In the genomic region with DNA sequence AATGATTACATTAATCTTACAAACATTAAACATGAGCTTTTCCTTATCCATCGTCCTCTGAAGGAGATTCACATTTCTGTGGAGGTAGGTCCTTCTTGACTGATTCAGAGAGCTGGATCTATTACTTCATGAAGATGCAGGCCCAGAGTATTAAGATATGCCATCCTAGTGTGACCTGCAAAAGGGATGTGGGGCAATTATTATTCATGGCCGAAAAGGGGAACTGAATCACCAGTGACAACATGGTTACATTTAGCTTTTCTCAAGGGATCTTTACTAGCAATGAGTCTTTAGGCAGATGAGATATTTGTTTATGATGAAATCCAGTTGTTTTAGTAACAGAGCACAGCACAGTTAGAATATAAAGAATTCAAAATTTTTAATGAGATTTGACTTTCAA, we compare ENCODE assay signal across 16 mouse cellular contexts.
"Had no signal": no experiment of that assay in that cellular context is flagged by ENCODE, and none has a peak within 500 bp of the region (broad histone marks: within the 10 kb centered on the region; RNA-seq: fewer than 3 reads in every experiment).

No protein-coding gene starts in this region.

- H3K27me3 ChIP-seq: neural tube, embryonic 13.5 days; neural tube, embryonic 15.5 days; stomach, embryonic 15.5 days had no signal

- H3K9ac ChIP-seq: neural tube, embryonic 13.5 days; neural tube, embryonic 15.5 days; stomach, embryonic 15.5 days had no signal

- H3K9me3 ChIP-seq: neural tube, embryonic 13.5 days; neural tube, embryonic 15.5 days; stomach, embryonic 15.5 days had no signal

- H3K4me2 ChIP-seq: neural tube, embryonic 13.5 days; neural tube, embryonic 15.5 days; stomach, embryonic 15.5 days had no signal

- H3K27ac ChIP-seq: neural tube, embryonic 13.5 days; neural tube, embryonic 15.5 days; stomach, embryonic 15.5 days; stomach, postnatal 0 days had no signal

- H3K4me1 ChIP-seq: neural tube, embryonic 13.5 days; neural tube, embryonic 15.5 days; stomach, embryonic 15.5 days had no signal

- H3K4me3 ChIP-seq: neural tube, embryonic 13.5 days; neural tube, embryonic 15.5 days; stomach, embryonic 15.5 days had no signal

- H3K36me3 ChIP-seq: neural tube, embryonic 13.5 days; neural tube, embryonic 15.5 days; stomach, embryonic 15.5 days had no signal

- DNase-seq: retina, postnatal 1 day; right cerebral cortex, adult 18-20 months; right cerebral cortex, postnatal 14 days; right cerebral cortex, postnatal 25 days; right cerebral cortex, postnatal 4 days; spleen, adult 18-20 months; thymus, adult 18-20 months; thymus, adult 2 months; thymus, postnatal 14 days; thymus, postnatal 25 days; thymus, postnatal 36 days; thymus, postnatal 4 days had no signal
